9 mouse cellular contexts compared by ENCODE assay signal in the genomic region with DNA sequence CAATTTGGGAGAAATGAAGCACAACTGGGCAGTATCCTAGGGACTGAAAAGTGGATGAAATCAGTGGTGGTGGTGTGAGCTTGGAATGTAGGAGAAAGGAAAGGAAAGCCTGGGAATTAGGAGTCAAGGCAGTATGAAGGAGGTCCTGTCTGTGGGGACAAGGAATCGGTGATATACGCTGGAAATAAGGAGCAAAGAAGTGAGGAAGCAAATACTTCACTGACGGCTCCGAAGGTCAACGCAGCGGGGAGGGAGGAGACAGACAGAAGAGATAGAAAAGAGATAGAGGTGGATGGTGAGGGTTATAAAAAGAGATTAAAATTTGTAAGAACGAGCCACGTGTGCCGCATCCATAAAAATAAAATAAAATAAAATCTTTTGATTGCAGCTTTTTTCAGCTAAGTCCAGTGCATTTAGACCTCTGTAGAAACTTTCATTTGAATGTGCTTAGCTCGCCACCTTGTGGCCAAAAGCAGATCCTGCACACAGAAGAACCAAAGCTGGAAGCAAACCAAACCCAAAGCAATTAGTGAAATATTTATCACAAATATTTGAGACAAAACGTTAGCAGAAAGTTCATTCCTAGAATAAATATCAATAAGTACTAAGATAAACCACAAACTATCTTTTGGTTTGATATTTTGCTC.
DNase-seq lines count a peak whose midpoint lies in the region; ATAC-seq and TF ChIP-seq lines count a peak whose summit lies in the region.
"Had no signal": no experiment of that assay in that cellular context is flagged by ENCODE, and none has a peak within 500 bp of the region (broad histone marks: within the 10 kb centered on the region; RNA-seq: fewer than 3 reads in every experiment).

No protein-coding gene starts in this region.

- peak; percentile 46 for ATAC-seq in forebrain, embryonic 16.5 days

- H3K4me3 ChIP-seq in ES-E14 (ENCODE audit: insufficient read depth in 1 of 2, low read depth in 1 of 2, low read length in 2 of 2, poor library complexity in 1 of 2, severe bottlenecking in 1 of 2): no peak overlapping the region
- H3K4me3 ChIP-seq in forebrain, embryonic 16.5 days (replicated peaks; ENCODE audit: low read length): no peak overlapping the region
- no peak overlapping the region for H3K4me3 ChIP-seq in midbrain, embryonic 10.5 days
- H3K4me3 ChIP-seq: limb, embryonic 12.5 days had no signal

- H3K36me3 ChIP-seq in ES-E14 (ENCODE audit: control insufficient read depth, insufficient read depth, low read length, poor library complexity, severe bottlenecking): no peaks in the 10 kb centered on the region
- no peaks in the 10 kb centered on the region for H3K36me3 ChIP-seq in forebrain, embryonic 16.5 days (ENCODE audit: control insufficient read depth, insufficient read depth)
- no peaks in the 10 kb centered on the region for H3K36me3 ChIP-seq in midbrain, embryonic 10.5 days
- H3K36me3 ChIP-seq: limb, embryonic 12.5 days had no signal

- H3K9me3 ChIP-seq in ES-E14 (ENCODE audit: control insufficient read depth, insufficient read depth, low read depth, low read length): no peaks in the 10 kb centered on the region
- H3K9me3 ChIP-seq in forebrain, embryonic 16.5 days (ENCODE audit: control insufficient read depth, low read length): no peaks in the 10 kb centered on the region
- H3K9me3 ChIP-seq in midbrain, embryonic 10.5 days (replicated peaks): no peaks in the 10 kb centered on the region
- H3K9me3 ChIP-seq: limb, embryonic 12.5 days had no signal

- H3K4me1 ChIP-seq in ES-E14 (ENCODE audit: control insufficient read depth in 2 of 2, insufficient read depth in 2 of 2, low read length in 2 of 2, poor library complexity in 1 of 2): no peaks in the 10 kb centered on the region
- H3K4me1 ChIP-seq in forebrain, embryonic 16.5 days (replicated peaks; ENCODE audit: control insufficient read depth, insufficient read depth, low read length): peaks cover 5% of the 10 kb centered on the region
- H3K4me1 ChIP-seq in midbrain, embryonic 10.5 days: no peaks in the 10 kb centered on the region
- H3K4me1 ChIP-seq: limb, embryonic 12.5 days had no signal

- H3K4me2 ChIP-seq in forebrain, embryonic 16.5 days (ENCODE audit: low read length): no peak overlapping the region; the same call in 1 of the 2 replicates
- H3K4me2 ChIP-seq: limb, embryonic 12.5 days had no signal

- no peak overlapping the region for H3K27ac ChIP-seq in ES-E14 (ENCODE audit: insufficient read depth, low read depth, low read length, poor library complexity, severe bottlenecking)
- H3K27ac ChIP-seq in forebrain, embryonic 16.5 days (ENCODE audit: low read length): no peak overlapping the region
- H3K27ac ChIP-seq in midbrain, embryonic 10.5 days (replicated peaks): no peak overlapping the region
- H3K27ac ChIP-seq: limb, embryonic 12.5 days had no signal

- H3K27me3 ChIP-seq in forebrain, embryonic 16.5 days (replicated peaks; ENCODE audit: control insufficient read depth, insufficient read depth, low read length): no peaks in the 10 kb centered on the region
- no peaks in the 10 kb centered on the region for H3K27me3 ChIP-seq in midbrain, embryonic 10.5 days (ENCODE audit: low read depth, poor library complexity, severe bottlenecking)
- H3K27me3 ChIP-seq: limb, embryonic 12.5 days had no signal

- DNase-seq in heart, adult 8-10 months (ENCODE audit: low spot score): peak; percentile 11
- no peak for DNase-seq in heart, adult 9 months (ENCODE audit: low spot score in 2 of 2)
- DNase-seq in ES-E14 (ENCODE audit: low read depth, low spot score): peak; percentile 13
- peak; percentile 57 to 64 for DNase-seq in cerebellum, adult 18-20 months
- DNase-seq in kidney, postnatal 36 days: peak; percentile 31 to 69
- DNase-seq in midbrain, embryonic 10.5 days (ENCODE audit: low spot score): peak; percentile 36
- DNase-seq in right cerebral cortex, postnatal 4 days: peak; percentile 52

- in situ Hi-C loops in ES-E14 (cut with MboI; ENCODE audit: low sequenced_read_pairs in 2 of 2, unreplicated experiment in 2 of 2): loop anchor here in 1 of 2 experiments (25.0 kb wide), 1 partner anchor 944 kb away; the partner anchor contains the start of genes Dlg2 and Tmem126b

- WGBS in forebrain, embryonic 16.5 days: 35% methylated on average over 11 of the region's 11 CpGs
- WGBS in midbrain, embryonic 10.5 days: 50% methylated on average over 11 of the region's 11 CpGs

- H3K9ac ChIP-seq in ES-E14 (ENCODE audit: insufficient read depth, low read depth, low read length, poor library complexity, severe bottlenecking): no peak overlapping the region
- no peak overlapping the region for H3K9ac ChIP-seq in forebrain, embryonic 16.5 days (replicated peaks; ENCODE audit: low read depth, low read length)
- H3K9ac ChIP-seq: limb, embryonic 12.5 days had no signal

TF ChIP-seq in ES-E14, 5 proteins besides CTCF, POLR2A, EP300 and RAD21:
- TF ChIP-seq ZC3H11A (IDR thresholded peaks at IDR 0.05; ENCODE audit: borderline replicate concordance, low read depth, low read length) (peak; percentile 84), CHD2 (IDR thresholded peaks at IDR 0.05; ENCODE audit: low read depth, low read length) (no peak)
TF ChIP-seq in ES-E14: peak in this region for 1.

Comparison
In these comparisons a context has a peak if more than half of its experiments do, and no peak if none do; other contexts are left out.
1. DNase-seq: peak in heart, adult 8-10 months (single experiment), ES-E14 (single experiment), cerebellum, adult 18-20 months (2 of 2), kidney, postnatal 36 days (2 of 2), midbrain, embryonic 10.5 days (single experiment) and right cerebral cortex, postnatal 4 days (single experiment); none in heart, adult 9 months (0 of 2).